Mouse (Mus musculus): Measurements from ENCODE around the gene Btbd10. TPM values are rescaled to one million over a fixed set of nuclear protein-coding genes. Genes with fewer than 3 reads are reported as not detected.

The Btbd10 gene
- polyA plus RNA-seq, 1 experiment from 2014 or later = 58.6 TPM

Other genes with a start within 250 kb of the Btbd10 start
- gene Arntl, start 161.9 kb downstream of the Btbd10 start, polyA plus RNA-seq (2015; fragmentation: Nextera tagmentation; extraction: Ambion mirVana) = 9.8 and 10.1 TPM in 2 replicates
- gene Pth, start 19.2 kb upstream of the Btbd10 start, polyA plus RNA-seq (2015; fragmentation: Nextera tagmentation; extraction: Ambion mirVana) = not detected in 2 replicates
- 74.2 and 78.6 TPM in 2 replicates for gene Far1, start 144.4 kb upstream of the Btbd10 start, polyA plus RNA-seq (2015; fragmentation: Nextera tagmentation; extraction: Ambion mirVana)

Measured in neural tube, embryonic 13.5 days (tissue).